Mouse (Mus musculus) spleen, adult 2 months (tissue): ENCODE results near the gene Leprot.

Experiments
- CTCF ChIP-seq: fragments of 200-500 bp; IDR thresholded peaks from 2 replicates; pipeline ENCODE4 v1.5.1; 2011; ENCODE audit warnings: mild to moderate bottlenecking, inconsistent platforms; ENCODE audit not compliant: insufficient read depth, insufficient read length, insufficient replicate concordance; ENCODE audit errors: extremely low read depth
- POLR2A ChIP-seq: fragments of 200-500 bp; IDR thresholded peaks from 2 replicates; pipeline ENCODE4 v1.6.1; 2011; ENCODE audit warnings: low read depth, low read length, inconsistent platforms

GRCm38 (mm10) chr4:101705325-101705724, 57.8 kb downstream of the Leprot start:
- TF ChIP-seq CTCF = no peak
- TF ChIP-seq POLR2A = no peak
